Mouse (Mus musculus): Measurements from ENCODE around the gene Thbs3.

- TF ChIP-seq CTCF (IDR thresholded peaks at IDR 0.05; ENCODE audit: insufficient read depth, low read depth, low read length) (no peak), POLR2A (IDR thresholded peaks at IDR 0.05; ENCODE audit: insufficient read depth, low read depth, low read length) (no peak)
Observed at GRCm38 (mm10) chr3:89165268-89165870, 49.6 kb upstream of the Thbs3 start.
